Mouse (Mus musculus) cerebellum, adult 18-20 months (tissue): ENCODE data around the gene Podxl2.

Experiments
- DNase-seq, 2 experiments: peaks; one replicate each; pipeline ENCODE4 v3.0.0; 2021

Podxl2 gene

DNA sequence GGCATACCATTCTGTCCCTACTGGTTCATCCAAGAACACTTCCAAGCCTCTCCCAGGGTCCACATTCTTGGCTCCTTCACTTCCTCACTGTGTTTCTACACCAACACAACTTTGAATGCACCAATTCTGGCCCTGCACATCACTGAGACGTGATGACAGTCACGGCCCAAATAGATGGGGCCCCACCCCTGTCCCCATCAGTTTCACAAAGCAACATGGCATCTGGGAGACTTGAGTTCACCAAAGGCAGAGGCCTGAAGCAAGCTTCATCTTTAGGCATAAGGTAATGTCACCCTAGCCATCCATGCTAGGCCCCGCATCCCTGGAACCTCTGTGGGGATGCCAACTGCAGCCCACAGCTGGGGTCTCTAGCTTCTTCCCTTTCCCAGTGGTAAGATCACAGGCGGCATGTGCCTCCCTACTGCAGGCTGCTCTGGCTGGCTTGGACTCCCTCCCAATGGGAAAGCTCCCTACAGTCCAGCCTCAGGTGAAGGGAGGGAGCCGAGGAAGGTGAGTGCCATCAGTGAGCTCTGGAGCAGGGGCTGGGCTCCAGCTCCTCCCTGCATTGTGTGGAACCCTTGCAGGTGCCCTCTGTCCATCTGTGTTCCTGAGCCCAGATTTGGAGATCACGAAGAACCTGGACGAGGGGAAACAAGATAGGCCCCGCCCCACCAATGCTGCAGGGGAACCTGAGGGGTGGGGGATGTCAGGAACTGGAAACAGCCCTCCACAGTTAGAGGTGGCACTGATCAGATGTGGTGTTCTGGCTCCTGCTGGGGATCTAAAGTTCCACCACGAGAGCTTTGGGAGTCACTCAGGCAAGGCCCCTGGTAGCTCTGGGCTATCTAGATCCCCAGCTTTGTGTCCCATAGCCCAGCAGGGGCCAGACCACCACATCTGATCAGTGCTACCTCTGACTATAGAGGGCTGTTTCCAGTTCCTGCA, 30.8 kb downstream of the Podxl2 start:
- DNase-seq = no peak

DNA sequence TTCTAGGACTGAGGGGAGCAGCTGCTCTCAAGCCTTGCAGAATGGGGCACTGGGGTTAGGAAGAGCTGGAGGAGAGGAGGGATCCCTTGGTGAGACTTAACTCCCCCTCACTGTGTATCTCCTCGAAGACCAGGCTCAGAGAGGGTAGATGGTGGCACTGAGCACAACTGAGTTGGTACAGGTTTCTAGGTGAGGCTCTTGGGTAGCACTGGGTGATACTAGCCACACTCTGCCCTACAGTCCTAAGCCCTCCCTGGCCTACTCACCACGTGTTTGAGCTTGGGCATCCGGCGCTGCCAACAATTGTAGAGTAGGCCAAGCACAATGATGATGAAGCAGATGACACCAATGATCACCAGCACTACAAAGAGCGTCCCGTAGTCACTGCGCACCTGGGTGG, 31.6 kb downstream of the Podxl2 start:
- peak in 1 of 2 experiments; percentile 45 for DNase-seq

DNA sequence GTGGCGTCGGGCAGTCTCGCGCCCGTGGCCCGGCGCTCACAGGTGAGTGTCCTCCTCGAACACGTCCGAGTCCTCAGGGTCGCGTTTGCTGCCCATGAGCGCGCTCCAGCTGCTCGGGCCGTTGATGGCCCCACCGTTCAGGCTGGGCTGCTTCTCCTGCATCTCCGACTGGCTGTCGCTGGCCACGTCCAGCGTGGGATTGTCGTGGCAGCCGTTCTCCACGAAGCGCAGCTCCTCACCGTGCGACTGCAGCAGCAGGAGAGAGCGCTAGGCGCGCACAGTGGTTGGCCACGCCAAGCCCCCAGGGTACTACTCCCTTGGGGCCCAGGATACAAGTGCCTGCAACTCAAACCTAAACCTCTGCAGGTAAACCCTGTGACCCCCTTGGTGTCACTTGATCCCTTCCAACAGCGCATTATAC, 32.1 kb downstream of the Podxl2 start:
- DNase-seq = peak in 1 of 2 experiments; percentile 58

DNA sequence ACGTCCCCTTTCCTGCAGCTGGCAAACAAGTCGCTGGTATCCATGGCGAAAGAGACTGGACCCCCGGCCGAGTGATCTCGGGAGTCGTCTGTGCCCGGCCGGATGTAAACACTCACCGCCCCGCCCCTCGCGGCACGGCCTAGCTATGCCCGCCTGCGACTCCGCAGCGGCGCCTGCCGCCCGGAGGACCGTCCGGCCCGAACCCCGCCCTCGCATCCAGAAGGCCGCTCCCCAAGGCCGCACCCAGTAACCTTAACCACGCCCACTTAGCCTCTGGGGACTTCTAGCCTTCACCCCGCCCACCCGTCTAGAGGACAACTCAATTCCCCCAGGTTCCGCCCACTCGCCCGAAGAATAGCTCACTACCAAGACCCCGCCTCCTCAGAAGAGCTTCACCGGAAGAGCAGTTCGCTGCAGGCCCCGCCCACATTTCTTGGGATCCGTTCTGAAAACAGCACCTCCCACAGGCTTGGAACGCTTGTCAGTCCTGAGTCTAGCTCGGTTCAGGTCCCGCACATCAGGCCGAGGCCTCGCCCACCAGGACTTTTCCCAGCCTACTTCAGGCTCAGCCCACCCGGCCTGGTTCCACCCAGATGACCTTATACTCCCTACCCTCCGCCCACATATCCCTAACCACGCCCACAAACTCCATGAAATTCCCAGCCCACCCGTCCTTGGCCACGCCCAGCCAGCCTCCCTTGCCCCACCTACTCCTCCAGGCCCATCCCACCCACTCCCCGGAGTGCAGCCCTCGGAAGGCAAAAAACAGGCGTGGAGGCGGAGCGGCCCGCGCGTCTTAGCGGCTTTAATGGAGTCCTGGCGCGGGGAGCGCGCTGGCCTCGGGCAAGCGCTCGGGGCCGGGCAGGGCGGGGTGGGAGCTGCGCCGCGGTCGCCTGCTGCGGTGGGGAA, 32.8 kb downstream of the Podxl2 start, which contains the start of gene Abtb1:
Gene Abtb1 (minus strand): TSS at position 204 of the 909 bp plus-strand sequence.
- DNase-seq = peak; percentile 98 to 99

DNA sequence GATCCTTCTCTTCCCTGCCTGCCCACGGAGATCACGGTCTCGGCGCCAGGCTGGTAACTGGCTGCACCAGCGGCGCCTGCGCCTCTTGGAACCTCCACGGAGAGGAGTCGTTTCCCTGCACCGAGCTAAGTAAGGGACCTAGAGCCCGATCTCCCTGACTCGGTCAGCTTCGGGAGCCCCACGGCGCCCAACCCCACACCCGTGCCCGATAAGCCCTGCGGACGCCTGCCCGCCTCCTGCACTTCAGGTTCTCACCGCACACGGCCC, 33.4 kb downstream of the Podxl2 start:
- no peak for DNase-seq

DNA sequence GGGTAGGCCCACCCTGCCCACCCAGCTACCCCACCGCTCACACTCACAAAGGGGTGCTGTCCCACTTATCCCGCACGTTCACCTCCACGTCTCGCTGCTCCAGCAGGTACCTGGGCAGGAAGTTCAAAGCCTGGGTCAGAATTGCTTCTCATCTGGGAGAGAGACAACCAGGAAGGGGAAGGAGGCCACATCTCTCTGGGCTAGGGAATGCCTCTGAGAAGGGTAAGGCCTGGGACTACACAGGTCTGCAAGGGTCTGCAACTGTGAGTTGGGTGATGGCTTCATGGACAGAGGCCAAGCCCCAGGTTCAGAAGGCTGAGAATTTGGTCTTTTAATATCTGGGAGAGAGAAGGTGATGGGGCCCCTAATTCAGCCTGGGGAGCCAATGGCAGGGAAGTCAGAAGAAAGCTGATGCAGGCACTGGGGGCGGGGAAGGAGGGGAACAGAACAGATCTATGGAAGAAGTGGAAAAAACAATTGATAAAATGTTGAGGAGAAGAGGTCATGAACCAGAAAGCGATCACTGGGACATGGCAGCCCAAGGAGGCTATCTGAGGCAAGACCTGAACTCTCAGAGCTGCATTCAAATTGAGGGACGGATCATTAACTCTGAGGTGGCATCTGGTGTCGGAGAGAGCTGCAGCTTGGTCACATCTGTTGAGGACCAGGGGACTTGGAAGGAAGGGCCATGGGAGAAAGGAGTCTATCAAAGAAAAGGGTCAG, 33.9 kb downstream of the Podxl2 start:
- peak; percentile 27 to 48 for DNase-seq

DNA sequence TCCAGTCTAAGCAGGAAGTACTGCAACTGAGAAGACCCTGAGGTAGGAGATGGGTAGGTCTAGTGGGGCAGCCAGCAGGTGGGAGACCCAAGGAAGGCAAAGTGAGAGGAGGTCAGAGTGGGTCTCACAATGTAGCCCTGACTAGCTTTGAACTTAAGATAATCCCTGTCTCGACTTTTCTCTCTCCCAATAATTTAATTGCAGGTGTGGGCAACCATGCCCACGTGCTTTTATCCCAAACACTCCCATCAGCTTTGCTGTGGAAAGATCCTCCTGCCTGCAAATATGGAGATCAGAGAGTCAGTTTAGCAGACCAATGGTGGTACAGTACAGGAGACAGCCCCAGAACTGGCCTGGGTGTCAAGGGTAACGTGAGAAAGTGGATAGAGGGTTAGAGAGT, 34.6 kb downstream of the Podxl2 start:
- DNase-seq = no peak

DNA sequence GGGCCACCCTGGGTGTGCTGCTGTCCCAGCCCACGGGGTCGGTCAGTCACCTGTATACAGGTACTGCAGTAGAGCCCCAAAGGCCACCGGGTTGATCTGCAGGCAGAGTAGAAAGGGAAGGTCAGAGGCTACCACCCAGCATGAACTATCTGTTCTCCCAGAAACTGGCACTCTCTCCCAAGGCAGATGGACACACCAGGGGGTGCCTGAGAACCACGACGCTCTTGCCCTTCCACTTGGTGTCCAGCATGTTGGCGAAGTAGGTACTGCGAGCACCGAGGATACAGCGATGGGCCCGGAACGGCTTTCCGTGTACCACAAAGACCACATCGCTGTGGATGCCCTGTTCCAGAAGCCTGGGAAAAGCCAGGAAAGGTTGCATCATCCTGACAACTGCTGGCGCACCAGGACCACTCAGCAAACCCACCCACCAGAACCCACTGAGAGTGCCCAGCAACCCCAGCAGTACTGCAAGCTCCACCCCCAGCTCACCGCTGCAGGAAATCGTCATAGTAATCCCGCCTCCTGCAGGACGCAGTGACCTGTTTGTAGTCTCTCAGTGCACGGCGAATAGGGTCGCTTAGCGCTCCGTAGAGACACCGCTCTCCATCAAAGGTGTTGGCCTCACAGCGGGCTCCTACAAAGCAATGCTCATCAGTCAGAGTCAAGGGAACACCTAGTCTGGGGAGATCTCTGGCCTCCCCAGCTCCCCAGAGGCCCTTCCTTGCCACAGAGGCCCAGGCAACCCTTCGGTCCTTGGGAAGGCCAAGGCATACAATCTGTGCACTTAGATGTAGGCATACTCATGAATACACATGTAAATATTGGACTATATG, 35.5 kb downstream of the Podxl2 start:
- peak; percentile 63 to 69 for DNase-seq

DNA sequence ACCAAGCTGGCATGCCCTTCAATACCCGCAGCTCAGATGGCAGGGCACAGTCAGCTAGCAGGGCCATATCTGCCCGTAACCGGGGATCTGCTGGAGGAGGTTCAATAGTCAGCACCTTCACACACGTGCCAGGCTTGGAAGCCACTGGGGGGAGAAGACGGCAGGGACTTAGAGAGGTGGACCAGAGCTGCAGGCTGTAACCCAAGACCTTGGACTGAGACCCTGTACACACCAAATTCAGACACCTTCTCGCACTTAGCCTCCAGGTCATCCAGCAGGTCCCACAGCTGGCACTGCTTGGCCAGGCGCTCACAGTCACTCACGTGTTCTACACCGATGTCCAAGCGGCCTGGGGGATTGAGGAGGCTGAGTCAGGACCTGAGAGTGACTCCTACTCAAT, 36.2 kb downstream of the Podxl2 start:
- DNase-seq = peak in 1 of 2 experiments; percentile 12

DNA sequence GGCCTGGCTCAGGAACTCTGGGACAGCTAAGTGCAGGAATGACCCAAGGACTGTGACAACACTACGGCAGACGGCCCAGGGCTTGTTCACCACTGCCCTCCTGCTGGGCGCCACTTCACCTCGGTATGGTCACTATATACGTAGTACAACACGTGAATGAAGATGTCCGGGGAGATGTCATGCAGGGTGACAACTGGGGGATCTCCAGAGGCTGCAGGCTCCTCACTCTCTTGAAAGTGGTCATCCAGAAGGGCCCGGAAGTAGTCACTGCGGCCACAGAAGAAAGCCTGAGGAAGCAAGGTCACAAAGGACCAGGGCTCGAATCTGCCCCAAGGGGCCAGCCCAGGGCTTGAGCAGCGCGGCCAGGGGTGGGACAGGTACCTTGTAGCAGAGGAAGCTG, 36.8 kb downstream of the Podxl2 start:
- DNase-seq = peak in 1 of 2 experiments; percentile 8

DNA sequence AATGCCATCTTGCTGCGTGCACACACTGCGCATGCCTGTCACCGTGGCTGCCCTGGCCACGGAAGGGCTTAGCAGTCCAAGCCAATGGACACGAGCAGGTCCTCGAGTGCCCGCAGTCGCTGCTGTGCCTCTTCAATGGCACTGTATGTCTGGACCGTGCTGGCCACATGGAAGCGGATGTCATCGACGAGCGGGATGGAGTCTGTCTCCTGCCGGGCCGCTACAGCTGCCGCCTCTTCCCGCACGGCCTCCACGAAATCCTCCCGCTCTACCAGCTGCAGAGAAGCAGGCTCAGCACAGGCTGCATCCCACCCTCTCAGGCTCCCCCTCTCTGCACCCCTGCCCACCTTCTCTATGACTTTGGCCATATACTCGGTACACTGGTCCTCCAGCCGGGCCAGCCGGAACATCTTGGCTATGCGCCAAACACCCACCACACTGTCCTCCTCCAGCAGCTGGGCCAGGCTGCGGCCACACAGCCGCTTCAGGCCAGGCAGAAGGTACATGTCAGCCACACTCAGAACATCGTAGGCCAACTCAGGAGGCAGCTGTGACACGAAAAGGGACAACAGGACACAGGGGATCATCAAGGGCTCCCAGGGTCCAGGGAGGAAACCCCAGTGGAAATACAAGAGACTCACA, 38.5 kb downstream of the Podxl2 start:
- peak in 1 of 2 experiments; percentile 26 for DNase-seq

DNA sequence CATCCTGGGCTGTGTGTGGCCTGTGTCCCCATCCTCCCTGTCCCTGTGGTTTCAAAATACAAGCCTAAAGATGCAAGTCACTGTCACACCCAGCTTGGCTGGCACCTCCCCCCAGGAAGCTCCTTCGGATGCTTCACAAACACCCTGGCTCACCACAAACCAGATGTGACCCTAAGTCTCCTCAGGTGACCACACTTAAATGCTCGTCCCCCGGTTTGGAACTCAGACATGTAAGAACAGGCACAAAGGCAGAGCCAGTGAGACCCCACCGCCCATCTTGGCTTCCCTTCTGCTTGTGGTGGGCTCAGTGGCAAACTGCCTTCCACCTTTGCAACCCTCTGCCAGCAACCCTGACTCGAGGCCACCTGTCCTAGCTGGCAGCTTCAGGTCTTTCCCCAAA, 39.8 kb downstream of the Podxl2 start:
- no peak for DNase-seq

DNA sequence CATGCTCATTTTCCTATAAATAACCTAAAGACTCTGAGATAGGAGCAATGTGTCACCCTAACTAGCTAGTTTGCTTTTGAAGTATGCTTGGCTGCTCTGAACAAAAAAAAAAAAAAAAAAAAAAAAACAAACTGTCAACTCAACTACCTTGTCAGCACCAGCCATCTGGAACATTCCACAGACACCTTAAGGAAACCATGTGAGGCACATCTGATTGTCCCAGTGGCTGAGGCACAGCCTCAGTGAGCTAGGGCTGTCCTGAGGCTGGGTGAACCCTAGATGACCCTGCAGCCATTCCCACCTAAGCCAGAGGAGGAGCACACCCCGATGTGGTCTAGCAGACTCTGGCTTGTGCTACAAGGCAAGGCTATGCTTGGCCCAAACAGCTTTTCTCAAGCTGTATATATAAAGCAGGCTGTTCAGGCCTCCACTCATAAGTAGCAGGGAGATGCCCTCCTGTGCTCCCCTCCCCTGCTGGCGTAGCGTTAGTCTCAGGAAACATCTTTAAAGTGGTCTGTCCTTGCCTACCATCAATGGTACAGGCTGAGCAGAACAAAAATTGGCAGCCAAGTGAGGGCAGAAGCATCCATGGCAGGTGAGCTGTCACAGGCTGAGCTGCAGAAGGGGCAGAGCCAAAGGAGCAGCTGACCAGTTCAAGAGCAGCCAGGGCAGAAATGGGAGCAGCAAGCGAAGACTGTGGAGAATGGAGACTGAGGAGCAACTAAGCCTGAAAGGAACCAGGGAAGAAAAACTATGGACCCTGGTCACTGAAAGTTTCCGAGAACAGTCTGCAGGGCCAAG, 41.3 kb downstream of the Podxl2 start:
- DNase-seq = no peak

DNA sequence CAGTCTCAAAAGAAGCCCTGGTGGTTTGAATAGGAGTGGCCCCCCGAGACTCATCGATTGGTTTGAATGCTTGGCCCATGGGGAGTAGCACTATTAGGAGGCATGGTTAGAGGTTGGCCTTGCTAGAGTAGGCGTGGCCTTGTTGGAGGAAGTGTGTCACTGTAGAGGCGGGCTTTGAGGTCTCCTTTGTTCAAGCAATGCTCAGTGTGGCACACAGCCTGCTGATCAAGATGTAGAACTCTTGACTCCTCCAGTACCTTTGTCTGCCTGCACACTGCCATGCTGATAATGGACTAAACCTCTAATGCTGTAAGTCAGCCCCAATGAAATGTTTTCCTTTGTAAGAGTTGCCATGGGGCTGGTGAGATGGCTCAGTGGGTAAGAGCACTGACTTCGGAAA, 42.2 kb downstream of the Podxl2 start:
- DNase-seq = no peak

DNA sequence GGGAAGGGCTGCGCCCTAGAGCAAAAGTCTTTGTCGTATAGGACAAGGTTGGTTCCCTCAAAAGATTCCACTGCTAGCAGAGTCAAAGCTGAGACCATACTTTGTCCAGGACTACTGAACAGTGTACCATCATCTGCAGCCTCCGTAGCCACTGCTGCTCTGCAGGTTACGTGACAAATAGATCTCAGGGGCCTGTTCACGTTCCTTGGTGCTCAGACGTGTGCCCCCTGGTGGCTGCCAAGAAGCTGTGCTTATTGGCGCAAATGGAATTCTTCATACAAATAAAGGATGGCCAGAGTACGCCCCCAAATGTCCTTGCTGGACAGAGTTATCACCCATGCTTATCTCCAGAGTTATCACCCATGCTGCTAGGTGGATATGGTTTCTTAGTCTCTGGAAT, 43.4 kb downstream of the Podxl2 start:
- DNase-seq = peak; percentile 78 to 85

DNA sequence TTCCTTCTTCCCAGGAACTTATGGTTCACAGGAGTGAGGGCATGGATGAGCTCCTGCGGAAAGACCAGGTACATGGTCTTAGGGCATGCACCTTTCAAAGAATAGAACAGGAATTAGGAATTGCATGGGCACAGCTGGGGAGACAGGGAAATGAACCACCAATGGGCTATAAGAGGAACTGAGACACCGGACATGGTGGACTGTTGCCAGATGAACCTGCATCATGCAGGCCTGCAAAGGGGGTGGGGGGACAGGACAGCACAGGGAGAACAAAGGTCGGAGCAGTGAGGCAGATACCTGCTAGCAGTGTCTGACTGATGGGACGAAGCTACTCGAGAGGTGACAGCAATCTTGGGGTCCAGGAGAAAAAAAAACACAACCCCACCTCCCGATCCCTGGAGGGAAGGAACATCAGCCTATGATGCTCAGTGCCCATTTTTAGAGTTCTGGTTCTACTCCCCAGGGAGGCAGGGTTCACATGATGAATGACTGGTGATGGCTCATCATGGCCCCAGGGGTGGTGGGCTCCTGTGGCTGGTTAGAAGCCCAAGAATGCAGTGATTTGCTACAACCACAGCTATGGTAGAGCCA, 44.6 kb downstream of the Podxl2 start:
- DNase-seq = no peak

DNA sequence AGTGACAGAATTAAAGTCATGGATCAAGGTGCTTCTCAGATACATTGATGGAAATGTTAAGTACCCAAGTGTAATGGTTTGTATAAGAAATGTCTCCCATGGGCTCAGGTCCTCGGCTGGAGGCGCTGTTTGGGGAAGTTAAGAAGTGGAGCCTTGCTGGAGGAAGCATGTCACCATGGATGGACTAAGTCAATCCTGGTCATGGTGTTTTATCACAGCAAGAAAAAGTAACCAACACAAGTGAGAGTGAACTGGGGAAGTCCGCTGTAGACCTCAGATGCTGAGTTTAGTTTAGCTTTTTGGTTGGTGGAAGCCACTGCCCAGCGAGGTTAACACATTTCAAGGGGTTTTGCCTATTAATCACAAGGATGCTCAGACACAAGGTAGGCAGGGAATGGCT, 45.3 kb downstream of the Podxl2 start:
- no peak for DNase-seq

DNA sequence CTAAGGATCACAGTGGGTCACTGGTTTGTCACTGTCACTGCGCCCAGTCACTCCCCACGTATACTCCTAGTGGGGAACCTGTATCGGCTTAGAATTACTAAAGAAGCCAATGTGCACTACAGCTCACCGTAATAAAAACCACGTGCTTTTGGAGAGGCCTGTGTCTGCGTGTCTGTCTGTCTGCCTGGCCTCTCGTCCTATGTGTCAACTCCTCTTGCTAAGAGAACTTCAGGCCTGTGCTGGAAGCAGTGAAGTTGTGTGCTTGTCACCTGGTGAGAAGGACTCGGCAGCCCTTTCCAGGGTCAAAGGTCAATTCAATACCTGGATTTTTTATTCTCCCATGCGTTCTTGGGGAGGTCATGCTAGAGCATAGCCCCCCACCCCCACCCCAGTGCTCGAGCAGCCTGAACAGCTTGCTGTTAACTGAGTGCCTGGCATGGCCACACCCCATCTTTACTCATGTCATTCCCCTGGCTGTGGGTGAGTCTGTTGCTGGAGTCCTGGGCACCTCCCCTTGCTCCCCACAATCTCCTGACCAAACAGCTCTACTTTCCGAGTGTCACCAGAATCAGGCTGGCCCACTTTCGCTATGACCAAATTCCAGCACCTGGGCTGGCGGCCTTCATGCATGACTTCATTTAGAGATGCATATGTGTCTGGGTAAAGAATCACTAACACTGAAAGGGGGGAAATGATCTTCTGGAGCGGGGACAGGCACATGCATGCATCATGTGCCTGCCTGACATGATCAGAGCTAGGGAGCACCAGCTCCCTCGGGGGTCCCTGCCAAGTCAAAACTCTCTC, 46.4 kb downstream of the Podxl2 start:
- no peak for DNase-seq
